Mouse (Mus musculus) layer of hippocampus, adult 11-12 months (tissue): ENCODE results near the gene Pias1.

Source experiments
- DNase-seq: peaks from one replicate; pipeline ENCODE4 v3.0.0; 2022; ENCODE audit warnings: low spot score

Gene Pias1

GRCm38 (mm10) chr9:62987824-62988223 is at the start of gene Pias1:
Gene Pias1, minus strand, starts transcription at chr9:62987924.
- DNase-seq, result no peak

- no peak for DNase-seq
Observed at GRCm38 (mm10) chr9:63035431-63035830, 47.7 kb upstream of the Pias1 start.

- DNase-seq, result peak; percentile 62
Observed at GRCm38 (mm10) chr9:63031011-63031782, 43.5 kb upstream of the Pias1 start.

GRCm38 (mm10) chr9:63022486-63022885 is 34.8 kb upstream of the Pias1 start:
- no peak for DNase-seq

- no peak for DNase-seq
Observed at GRCm38 (mm10) chr9:63007371-63007770, 19.6 kb upstream of the Pias1 start.

GRCm38 (mm10) chr9:63006081-63006820 is 18.5 kb upstream of the Pias1 start:
- DNase-seq, result no peak

GRCm38 (mm10) chr9:62998561-62998960 is 10.8 kb upstream of the Pias1 start:
- DNase-seq, result no peak

- DNase-seq, result no peak
Observed at GRCm38 (mm10) chr9:62997626-62998025, 9.9 kb upstream of the Pias1 start.

- DNase-seq, result no peak
Observed at GRCm38 (mm10) chr9:62995186-62995585, 7.5 kb upstream of the Pias1 start.

GRCm38 (mm10) chr9:62990134-62990533 is 2.4 kb upstream of the Pias1 start:
- no peak for DNase-seq

GRCm38 (mm10) chr9:62980777-62981202 is 6.9 kb downstream of the Pias1 start:
- DNase-seq, result peak; percentile 97

- DNase-seq, result peak; percentile 16
Observed at GRCm38 (mm10) chr9:62980162-62980776, 7.5 kb downstream of the Pias1 start.

- peak; percentile 16 for DNase-seq
Observed at GRCm38 (mm10) chr9:62979461-62980161, 8.1 kb downstream of the Pias1 start.

GRCm38 (mm10) chr9:62977152-62977551 is 10.6 kb downstream of the Pias1 start:
- no peak for DNase-seq

GRCm38 (mm10) chr9:62975830-62976229 is 11.9 kb downstream of the Pias1 start:
- DNase-seq, result no peak

GRCm38 (mm10) chr9:62974439-62974838 is 13.3 kb downstream of the Pias1 start:
- DNase-seq, result no peak

GRCm38 (mm10) chr9:62972073-62972745 is 15.5 kb downstream of the Pias1 start:
- DNase-seq, result no peak

- DNase-seq, result no peak
Observed at GRCm38 (mm10) chr9:62970345-62970744, 17.4 kb downstream of the Pias1 start.

- DNase-seq, result no peak
Observed at GRCm38 (mm10) chr9:62966018-62966417, 21.7 kb downstream of the Pias1 start.

- DNase-seq, result no peak
Observed at GRCm38 (mm10) chr9:62952713-62953112, 35.0 kb downstream of the Pias1 start.

GRCm38 (mm10) chr9:62945346-62945745 is 42.4 kb downstream of the Pias1 start:
- no peak for DNase-seq

- no peak for DNase-seq
Observed at GRCm38 (mm10) chr9:62944063-62944462, 43.7 kb downstream of the Pias1 start.
